Mouse (Mus musculus) heart, adult 2 months (tissue): ENCODE results near the gene Fgfr2.

ENCODE experiments used
- CTCF ChIP-seq: fragments of 200-600 bp; IDR thresholded peaks from 2 replicates; pipeline ENCODE4 v1.8.1; 2022; ENCODE audit warnings: antibody characterized with exemption, mild to moderate bottlenecking, moderate library complexity
- EP300 ChIP-seq: fragments of 200-500 bp; IDR thresholded peaks from 2 replicates; pipeline ENCODE4 v1.6.1; 2011; ENCODE audit warnings: low read depth, low read length, control low read depth; ENCODE audit not compliant: insufficient read depth
- POLR2A ChIP-seq: fragments of 200-500 bp; IDR thresholded peaks from 2 replicates; pipeline ENCODE4 v1.6.1; 2011; ENCODE audit warnings: mild to moderate bottlenecking, low read depth, low read length, control low read depth; ENCODE audit not compliant: insufficient read depth

- no peak for TF ChIP-seq POLR2A
- no peak for TF ChIP-seq CTCF
- no peak for TF ChIP-seq EP300
These were observed 576.0 kb downstream of the Fgfr2 start for GRCm38 (mm10) chr7:132547126-132547525.
